18 mouse cellular contexts compared by ENCODE assay signal in genomic region chr5:74143994-74144393, GRCm38 (mm10). TPM values are rescaled to one million over a fixed set of nuclear protein-coding genes. Genes with fewer than 3 reads are reported as not detected.
DNase-seq lines count a peak whose midpoint lies in the region; ATAC-seq and TF ChIP-seq lines count a peak whose summit lies in the region.
"Had no signal": no experiment of that assay in that cellular context is flagged by ENCODE, and none has a peak within 500 bp of the region (broad histone marks: within the 10 kb centered on the region; RNA-seq: fewer than 3 reads in every experiment).

No protein-coding gene starts in this region.

- H3K36me3 ChIP-seq in heart, embryonic 11.5 days (ENCODE audit: control insufficient read depth, insufficient read depth, low read length): no peaks in the 10 kb centered on the region
- H3K36me3 ChIP-seq in kidney, adult 2 months (ENCODE audit: control insufficient read depth, insufficient read depth, low read length): no peaks in the 10 kb centered on the region
- H3K36me3 ChIP-seq in liver, embryonic 11.5 days (ENCODE audit: control insufficient read depth, insufficient read depth, low read length): no peaks in the 10 kb centered on the region
- H3K36me3 ChIP-seq: hindbrain, embryonic 10.5 days; neural tube, embryonic 12.5 days had no signal

- peak overlapping the region; percentile 54; the same call in 1 of the 2 replicates for H3K27ac ChIP-seq in heart, embryonic 11.5 days (ENCODE audit: low read depth, low read length)
- no peak overlapping the region for H3K27ac ChIP-seq in kidney, adult 2 months (ENCODE audit: insufficient read depth, low read depth, low read length)
- H3K27ac ChIP-seq in liver, embryonic 11.5 days (ENCODE audit: low read depth, low read length): peak overlapping the region; percentile 40; the same call in 1 of the 2 replicates
- H3K27ac ChIP-seq: forebrain, embryonic 13.5 days; hindbrain, embryonic 10.5 days; kidney, postnatal 0 days; neural tube, embryonic 12.5 days had no signal

- H3K9me3 ChIP-seq in heart, embryonic 11.5 days (replicated peaks; ENCODE audit: control insufficient read depth, low read length): no peaks in the 10 kb centered on the region
- no peaks in the 10 kb centered on the region for H3K9me3 ChIP-seq in liver, embryonic 11.5 days (ENCODE audit: control insufficient read depth, low read length)
- H3K9me3 ChIP-seq: forebrain, embryonic 13.5 days; hindbrain, embryonic 10.5 days; neural tube, embryonic 12.5 days had no signal

- H3K27me3 ChIP-seq in heart, embryonic 11.5 days (ENCODE audit: control insufficient read depth, insufficient read depth, low read length): no peaks in the 10 kb centered on the region
- H3K27me3 ChIP-seq in kidney, adult 2 months (replicated peaks; ENCODE audit: control insufficient read depth, insufficient read depth, low read length): no peaks in the 10 kb centered on the region
- no peaks in the 10 kb centered on the region for H3K27me3 ChIP-seq in liver, embryonic 11.5 days (replicated peaks; ENCODE audit: control insufficient read depth, insufficient read depth, low read length)
- H3K27me3 ChIP-seq: forebrain, embryonic 13.5 days; neural tube, embryonic 12.5 days had no signal

- no peak for TF ChIP-seq POLR2A in kidney, adult 2 months (IDR thresholded peaks at IDR 0.05; ENCODE audit: low read depth, low read length)

- H3K4me2 ChIP-seq in heart, embryonic 11.5 days: no peak overlapping the region
- peak overlapping the region; percentile 24 for H3K4me2 ChIP-seq in liver, embryonic 11.5 days
- H3K4me2 ChIP-seq: forebrain, embryonic 13.5 days; neural tube, embryonic 12.5 days had no signal

- 70% methylated on average over 4 of the region's 4 CpGs for WGBS in heart, embryonic 11.5 days (ENCODE audit: insufficient replicate concordance)
- WGBS in kidney, adult 2 months: 93% methylated on average over 4 of the region's 4 CpGs
- 38% methylated on average over 4 of the region's 4 CpGs for WGBS in liver, embryonic 11.5 days

- H3K4me3 ChIP-seq in heart, embryonic 11.5 days (ENCODE audit: low read depth, low read length): no peak overlapping the region
- H3K4me3 ChIP-seq in kidney, adult 2 months (ENCODE audit: insufficient read depth, low read depth, low read length): no peak overlapping the region
- no peak overlapping the region for H3K4me3 ChIP-seq in liver, embryonic 11.5 days (ENCODE audit: low read depth, low read length)
- H3K4me3 ChIP-seq: forebrain, embryonic 13.5 days; hindbrain, embryonic 10.5 days; neural tube, embryonic 12.5 days had no signal

- TF ChIP-seq CTCF in kidney, adult 2 months (conservative IDR thresholded peaks at IDR 0.05; ENCODE audit: insufficient read depth, insufficient read length, low read depth, low read length): no peak

- DNase-seq in heart, adult 8-10 months (ENCODE audit: low spot score): no peak
- DNase-seq in kidney, adult 2 months: peak; percentile 9
- DNase-seq in kidney, adult 9 months: no peak
- DNase-seq in liver, embryonic 11.5 days (ENCODE audit: low spot score): no peak
- peak; percentile 84 for DNase-seq in yolk sac, embryonic 10.5 days (ENCODE audit: low spot score)
- no peak for DNase-seq in spleen, adult 12 weeks (ENCODE audit: low spot score)
- DNase-seq in urinary bladder, postnatal 25 days (ENCODE audit: low spot score): no peak
- DNase-seq: adrenal gland, postnatal 25 days; cerebellum, postnatal 14 days; gastrocnemius, postnatal 25 days; layer of hippocampus, postnatal 36 days; lung, postnatal 14 days; spleen, adult 18-20 months had no signal

- H3K4me1 ChIP-seq in heart, embryonic 11.5 days (ENCODE audit: control insufficient read depth, insufficient read depth, low read length): peaks cover 35% of the 10 kb centered on the region
- H3K4me1 ChIP-seq in kidney, adult 2 months (ENCODE audit: control insufficient read depth, insufficient read depth, low read length): no peaks in the 10 kb centered on the region
- H3K4me1 ChIP-seq in liver, embryonic 11.5 days (replicated peaks; ENCODE audit: control insufficient read depth, insufficient read depth, low read length): peaks cover 18% of the 10 kb centered on the region
- H3K4me1 ChIP-seq: forebrain, embryonic 13.5 days; neural tube, embryonic 12.5 days had no signal

- no peak overlapping the region for H3K9ac ChIP-seq in heart, embryonic 11.5 days (ENCODE audit: low read depth, low read length)
- no peak overlapping the region for H3K9ac ChIP-seq in liver, embryonic 11.5 days (ENCODE audit: low read depth, low read length)
- H3K9ac ChIP-seq: forebrain, embryonic 13.5 days; neural tube, embryonic 12.5 days had no signal

- ATAC-seq in heart, embryonic 11.5 days (replicated peaks; ENCODE audit: insufficient number of reproducible peaks, low FRiP score, low TSS enrichment): no peak
- ATAC-seq in liver, embryonic 11.5 days (replicated peaks; ENCODE audit: low FRiP score): peak; percentile 91
- ATAC-seq: forebrain, embryonic 13.5 days had no signal

RNA-seq across cellular contexts. Expression of gene Rasl11b, which starts 51.1 kb away (rescaled TPM):
- polyA plus RNA-seq in heart, embryonic 11.5 days (2014; fragmentation: Nextera tagmentation; extraction: Ambion mirVana): 75.9 and 87.0 TPM in 2 replicates
- total RNA-seq in heart, adult 8-10 months (2022): 10 to 100 TPM; 36.0 to 52.1 (median 41.2) TPM
- 43.1 and 44.9 TPM in 2 replicates for polyA plus RNA-seq in kidney, adult 2 months (2012; rRNA removed)
- polyA plus RNA-seq in liver, embryonic 11.5 days (2014; fragmentation: Nextera tagmentation; extraction: Ambion mirVana): 13.9 and 14.7 TPM in 2 replicates

Comparison
In these comparisons a context has a peak if more than half of its experiments do, and no peak if none do; other contexts are left out.
1. DNase-seq: peak in kidney, adult 2 months (single experiment) and yolk sac, embryonic 10.5 days (single experiment); none in heart, adult 8-10 months (single experiment), kidney, adult 9 months (single experiment), liver, embryonic 11.5 days (single experiment), spleen, adult 12 weeks (single experiment) and urinary bladder, postnatal 25 days (single experiment).